Mouse (Mus musculus) yolk sac, embryonic 10.5 days (tissue): ENCODE results near the gene Ecm2.

Experiments used
- DNase-seq: peaks from one replicate; pipeline ENCODE4 v3.0.0-alpha.2; 2017; ENCODE audit warnings: low spot score

The Ecm2 gene

DNA sequence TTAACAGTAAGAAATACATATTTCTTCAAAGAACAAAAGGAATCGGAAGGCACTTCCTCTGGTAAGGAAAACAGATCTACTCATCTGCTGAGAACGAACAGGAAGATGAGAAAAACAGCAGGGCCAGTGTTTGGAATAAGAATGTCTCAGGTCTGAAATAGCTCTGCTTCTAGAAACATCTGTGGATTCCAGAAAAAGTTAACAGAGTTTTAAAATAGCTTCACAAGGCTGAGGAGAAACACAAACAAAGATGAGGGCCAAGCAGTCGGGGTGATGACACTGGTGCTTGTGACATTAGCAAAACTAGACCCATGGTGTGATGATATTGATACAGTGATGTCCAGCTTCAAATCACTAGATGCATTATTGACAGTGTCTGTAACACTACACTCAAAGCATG, 2.6 kb downstream of the Ecm2 start:
- DNase-seq = no peak

DNA sequence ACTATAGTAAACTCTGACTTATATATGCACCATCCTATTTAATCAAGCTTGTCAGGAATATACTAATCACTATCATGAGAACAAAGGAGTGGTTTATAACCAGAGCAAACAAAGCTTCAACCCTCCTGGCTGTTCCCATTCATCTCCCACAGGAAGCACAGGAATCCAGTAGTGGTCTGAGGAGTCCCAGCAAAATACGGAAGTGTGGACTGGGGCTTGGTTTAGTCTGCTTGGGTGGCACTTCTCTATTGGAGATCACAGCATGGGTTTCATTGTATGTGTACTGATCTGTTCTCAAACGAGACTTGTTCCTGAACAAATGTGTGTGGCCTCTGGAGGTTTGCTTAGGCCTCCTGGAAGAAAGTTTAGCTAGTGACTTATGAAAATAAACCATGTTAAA, 14.2 kb downstream of the Ecm2 start:
- no peak for DNase-seq

GRCm38 (mm10) chr13:49526235-49526634, 21.6 kb downstream of the Ecm2 start:
- no peak for DNase-seq

DNA sequence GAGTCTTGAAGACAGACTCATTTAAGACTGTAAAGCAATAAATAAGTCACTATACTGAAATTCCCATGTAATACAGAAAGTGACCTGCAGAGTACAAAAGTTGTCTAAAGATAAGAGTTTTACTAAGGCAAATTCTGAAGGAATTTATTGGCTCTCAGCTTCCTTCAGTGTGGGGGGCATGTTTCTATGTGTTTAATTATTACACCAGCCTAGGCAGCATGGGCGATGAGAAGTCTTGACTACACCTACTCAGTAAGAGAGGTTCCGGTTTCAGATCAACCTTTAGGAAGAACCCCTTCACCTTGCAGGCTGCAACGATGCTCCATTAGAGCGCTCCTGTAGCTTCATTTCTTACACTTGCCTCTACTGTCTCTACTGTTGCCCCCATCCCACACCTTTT, 26.0 kb downstream of the Ecm2 start:
- DNase-seq = no peak

- no peak for DNase-seq
Measured at GRCm38 (mm10) chr13:49536946-49537345, 32.3 kb downstream of the Ecm2 start.

- DNase-seq = no peak
Measured at GRCm38 (mm10) chr13:49538693-49539092, 34.1 kb downstream of the Ecm2 start.

DNA sequence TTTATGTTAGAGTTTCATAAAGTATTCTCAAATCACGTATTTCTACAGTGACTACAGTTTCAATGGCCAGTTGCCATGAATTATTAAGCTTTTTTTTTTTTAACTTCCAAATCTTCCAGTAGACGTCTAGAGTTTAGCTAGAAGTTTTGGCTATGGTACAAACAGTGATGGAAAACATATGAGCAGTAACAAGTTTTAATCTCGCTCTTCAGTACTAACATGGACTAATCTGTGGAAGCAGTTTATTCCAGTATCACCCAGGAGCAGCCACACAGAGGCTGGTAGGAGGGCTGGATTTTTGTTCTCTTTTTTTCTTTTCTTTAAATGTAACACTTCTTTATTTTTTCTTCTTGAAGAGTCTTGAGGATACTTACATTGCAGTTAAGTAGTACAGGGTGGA, 39.7 kb downstream of the Ecm2 start, which contains the start of gene Aspn:
Gene Aspn (plus strand): TSS at position 165 of the 400 bp plus-strand sequence.
- DNase-seq = no peak

DNA sequence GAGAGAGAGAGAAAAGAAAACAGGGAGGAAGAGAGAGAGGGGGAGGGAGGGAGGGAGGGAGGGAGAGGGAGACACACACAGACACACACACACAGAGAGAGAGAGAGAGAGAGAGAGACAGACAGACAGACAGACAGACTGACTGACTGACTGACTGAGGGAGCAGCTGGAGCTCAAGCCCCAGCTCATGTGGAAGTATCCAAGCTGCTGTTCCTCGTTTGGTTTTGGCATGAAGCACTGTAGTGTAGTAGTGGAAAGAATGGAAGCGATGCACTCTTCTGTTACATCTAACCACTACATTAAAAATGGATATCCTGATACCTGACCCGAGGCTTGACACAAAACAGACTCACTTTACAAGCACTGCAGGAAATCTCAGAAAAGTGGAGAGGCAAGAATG, 41.0 kb downstream of the Ecm2 start:
- DNase-seq = peak; percentile 5

DNA sequence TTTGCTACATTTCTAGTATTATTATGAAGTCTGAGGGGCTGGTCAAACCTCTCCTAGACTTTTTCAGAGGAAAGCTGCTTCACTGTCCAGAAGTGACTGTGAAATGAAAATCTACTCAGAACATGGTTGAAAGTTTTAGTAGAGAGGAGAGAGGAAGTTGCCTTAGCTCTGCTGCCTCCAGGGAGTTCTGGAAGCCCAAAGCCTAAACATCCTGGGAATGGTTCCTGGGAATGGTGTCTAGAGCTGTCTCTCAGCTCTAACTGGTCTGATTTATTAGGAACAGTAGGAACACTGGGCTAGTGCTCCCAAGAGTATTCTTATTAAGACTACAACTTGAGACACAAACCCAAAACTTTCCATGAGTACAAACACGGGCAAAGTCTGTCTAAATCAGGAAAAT, 41.9 kb downstream of the Ecm2 start:
- no peak for DNase-seq

GRCm38 (mm10) chr13:49547563-49548150, 43.0 kb downstream of the Ecm2 start:
- no peak for DNase-seq

DNA sequence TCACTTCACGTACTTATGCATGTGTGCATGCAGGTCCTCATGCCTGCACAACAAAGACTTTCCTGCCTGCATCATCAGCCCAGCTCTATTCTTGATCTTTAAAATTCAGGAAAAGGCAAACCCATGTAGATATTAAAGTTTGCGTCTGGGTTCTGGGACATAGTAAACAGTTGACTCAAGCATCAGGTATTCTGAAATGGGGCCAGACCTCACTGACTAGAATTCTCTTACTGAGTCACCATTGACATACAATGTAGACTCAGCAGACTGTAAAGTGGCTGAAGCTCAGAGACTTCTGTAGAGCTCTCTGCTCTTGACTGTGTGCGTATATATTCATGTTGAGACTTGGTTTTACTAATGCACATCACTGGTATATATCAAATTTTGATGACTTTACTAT, 45.0 kb downstream of the Ecm2 start:
- no peak for DNase-seq

DNA sequence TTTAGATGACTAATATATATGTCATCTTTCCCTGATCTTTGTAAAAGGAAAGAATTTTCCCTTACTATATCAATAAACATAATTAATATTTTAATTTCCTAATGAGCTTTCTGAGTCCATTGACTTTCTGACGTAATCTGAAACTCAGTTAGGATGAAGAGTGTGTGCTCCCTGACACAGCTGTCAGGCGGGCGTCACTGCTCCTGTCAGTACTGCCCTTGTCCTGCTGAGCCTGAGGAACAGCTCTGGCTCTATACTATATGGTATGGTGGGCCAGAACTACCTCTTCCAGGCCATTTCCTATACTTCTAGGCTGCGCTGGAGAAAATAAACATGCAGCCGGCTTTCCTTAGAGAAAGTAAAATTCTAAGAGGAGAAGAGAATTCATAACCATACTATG, 49.9 kb downstream of the Ecm2 start:
- DNase-seq = no peak

DNA sequence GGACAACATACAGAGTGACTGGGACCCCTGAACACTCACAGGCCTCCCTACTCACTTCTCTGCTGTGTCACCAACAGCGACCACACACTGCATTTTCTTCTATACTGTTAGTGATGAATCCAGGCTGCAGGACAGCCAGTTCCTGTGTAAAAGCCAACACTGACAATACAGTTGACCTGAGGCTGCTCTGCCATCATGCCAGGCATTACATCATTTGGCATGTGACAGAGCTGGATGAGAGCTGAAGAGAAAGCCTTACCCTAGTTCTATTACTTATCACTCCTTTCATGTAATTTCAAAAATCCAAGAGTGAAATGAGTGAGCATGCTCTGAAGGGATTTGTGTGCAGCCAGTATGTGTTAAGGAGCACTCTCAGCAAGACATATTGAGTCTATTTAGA, 51.6 kb downstream of the Ecm2 start:
- no peak for DNase-seq

DNA sequence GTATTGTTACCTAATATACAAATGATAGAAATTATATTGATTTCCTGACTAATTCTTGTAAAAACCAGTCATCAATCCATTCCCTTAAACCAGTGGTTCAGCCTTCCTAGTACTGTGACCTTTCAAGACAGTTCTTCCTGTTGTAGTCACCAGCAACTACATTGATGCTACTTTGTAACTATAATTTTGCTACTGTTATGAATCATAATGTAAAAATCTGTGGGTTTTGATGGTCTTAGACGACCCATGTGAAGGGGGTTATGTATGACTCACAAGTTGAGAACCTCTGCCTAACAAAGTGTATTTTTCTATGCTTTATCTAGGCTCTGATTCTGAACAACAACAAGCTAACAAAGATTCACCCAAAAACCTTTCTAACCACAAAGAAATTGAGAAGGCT, 52.3 kb downstream of the Ecm2 start:
- no peak for DNase-seq

- peak; percentile 17 for DNase-seq
Measured at GRCm38 (mm10) chr13:49559185-49559584, 54.6 kb downstream of the Ecm2 start.

- DNase-seq = no peak
Measured at GRCm38 (mm10) chr13:49560886-49561285, 56.3 kb downstream of the Ecm2 start.

GRCm38 (mm10) chr13:49564347-49564746, 59.7 kb downstream of the Ecm2 start:
- no peak for DNase-seq

DNA sequence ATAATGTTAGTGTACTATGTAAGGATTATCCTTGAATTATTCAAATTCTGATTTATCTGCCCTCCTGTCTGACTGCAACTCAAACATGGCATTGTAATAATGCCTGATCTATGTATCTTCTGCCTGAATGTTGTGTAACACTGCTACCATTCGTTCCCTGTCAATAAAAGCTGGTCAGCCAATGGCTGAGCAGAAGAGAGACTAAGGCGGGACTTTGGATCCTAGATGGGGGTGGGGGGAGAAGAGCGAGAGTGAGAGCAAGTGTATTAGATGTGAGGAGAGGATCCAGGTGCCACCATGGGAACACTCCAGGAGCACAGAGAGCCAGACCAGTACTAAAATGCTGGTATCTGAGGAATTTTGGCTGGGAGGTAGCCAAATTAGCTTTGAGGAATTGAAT, 65.8 kb downstream of the Ecm2 start:
- peak; percentile 35 for DNase-seq

DNA sequence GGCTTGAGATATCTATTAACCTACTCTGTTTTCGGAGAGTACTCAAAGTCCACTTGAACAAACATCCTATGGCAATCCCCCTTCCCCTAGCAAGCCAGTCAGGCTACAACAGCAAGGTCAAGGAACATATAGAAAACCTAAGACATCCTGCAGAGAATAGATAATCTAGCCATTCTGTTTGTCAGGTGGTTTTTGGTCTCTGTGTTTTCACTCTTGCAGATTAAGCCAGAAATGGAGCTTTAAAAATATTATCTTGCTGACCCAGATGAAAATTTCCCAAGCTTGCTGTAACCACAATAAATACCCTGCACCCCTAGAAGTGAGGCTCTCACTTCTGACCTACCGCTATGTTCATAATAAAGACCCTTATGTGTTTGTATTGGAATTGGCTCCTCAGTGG, 66.8 kb downstream of the Ecm2 start:
- DNase-seq = peak; percentile 47

- DNase-seq = peak; percentile 2
Measured at GRCm38 (mm10) chr13:49581541-49582530, 77.2 kb downstream of the Ecm2 start, which contains the start of gene Omd. Omd (plus strand) TSS chr13:49582462.
